Comparison of ENCODE assay signal across 13 mouse cellular contexts in the genomic region with DNA sequence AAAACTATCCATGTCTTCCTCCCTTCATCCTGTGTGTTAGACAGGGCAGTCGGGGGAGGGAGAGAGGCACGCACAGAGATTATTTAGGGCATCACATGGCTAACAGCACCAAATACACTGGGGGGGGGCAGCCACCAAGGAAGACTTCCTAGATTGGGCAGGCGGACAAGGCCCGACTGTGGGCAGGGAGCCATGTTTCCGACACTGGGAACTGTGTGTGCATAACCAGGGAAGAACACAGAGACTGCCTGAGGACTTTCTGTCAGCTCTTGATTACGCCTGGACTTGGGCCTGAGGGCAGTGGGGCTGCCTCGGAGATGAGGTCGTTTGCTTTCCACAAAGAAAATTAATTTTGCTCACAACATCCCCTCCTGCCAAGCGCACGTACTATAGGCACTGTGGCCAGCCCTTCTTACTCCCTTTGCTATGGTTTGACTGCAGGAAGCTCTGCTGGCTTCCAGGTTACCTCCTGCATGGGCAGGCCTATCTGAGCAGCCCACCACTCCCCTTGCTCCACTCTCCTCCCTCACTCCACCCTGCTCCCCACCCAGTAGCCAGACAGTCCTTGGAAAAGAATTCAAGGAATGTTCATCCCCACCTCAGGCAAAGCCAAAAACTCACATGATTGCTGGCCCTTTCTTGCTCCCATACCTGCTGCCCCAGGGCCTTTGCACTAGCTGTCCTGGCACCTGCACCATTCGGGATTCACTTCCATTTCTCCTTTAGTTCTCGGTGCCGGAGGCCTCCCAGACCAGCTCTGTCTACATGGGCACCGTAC. TPM values are rescaled to one million over a fixed set of nuclear protein-coding genes. Genes with fewer than 3 reads are reported as not detected.
A peak's percentile ranks its signal among the peaks of the same experiment; 100 is the strongest.
DNase-seq lines count a peak whose midpoint lies in the region; ATAC-seq and TF ChIP-seq lines count a peak whose summit lies in the region.
"Had no signal": no experiment of that assay in that cellular context is flagged by ENCODE, and none has a peak within 500 bp of the region (broad histone marks: within the 10 kb centered on the region; RNA-seq: fewer than 3 reads in every experiment).

No protein-coding gene starts in this region.

- TF ChIP-seq EP300 in ES-Bruce4 (IDR thresholded peaks at IDR 0.05; ENCODE audit: insufficient read depth, low read depth, low read length), result peak; percentile 86

- TF ChIP-seq CTCF in ES-Bruce4 (IDR thresholded peaks at IDR 0.05; ENCODE audit: low read depth, low read length), result no peak
- no peak for TF ChIP-seq CTCF in forebrain, postnatal 0 days (IDR thresholded peaks at IDR 0.05; ENCODE audit: low read depth)

- H3K36me3 ChIP-seq in ES-Bruce4 (ENCODE audit: control insufficient read depth, insufficient read depth, low read length, poor library complexity, severe bottlenecking), result no peaks in the 10 kb centered on the region
- H3K36me3 ChIP-seq in forebrain, postnatal 0 days (ENCODE audit: insufficient read depth), result 0 out of 2 replicates have a peak, but pooled peaks cover 13% of the 10 kb centered on the region
- H3K36me3 ChIP-seq: neural tube, embryonic 15.5 days had no signal

- TF ChIP-seq POLR2A in ES-Bruce4 (IDR thresholded peaks at IDR 0.05; ENCODE audit: insufficient read depth, low read length), result no peak

- H3K4me2 ChIP-seq in forebrain, postnatal 0 days (ENCODE audit: low read depth), result no peak overlapping the region
- H3K4me2 ChIP-seq: neural tube, embryonic 15.5 days had no signal

- 0 out of 2 replicates have a peak overlapping the region, but pooled peaks have one; percentile 14 for H3K9ac ChIP-seq in ES-Bruce4 (ENCODE audit: low read depth, poor library complexity, severe bottlenecking)
- no peak overlapping the region for H3K9ac ChIP-seq in forebrain, postnatal 0 days
- H3K9ac ChIP-seq: neural tube, embryonic 15.5 days had no signal

- WGBS in forebrain, postnatal 0 days, result 51% methylated on average over 14 of the region's 14 CpGs

- peak overlapping the region; percentile 49 for H3K27ac ChIP-seq in ES-Bruce4 (ENCODE audit: insufficient read depth, low read length)
- no peak overlapping the region for H3K27ac ChIP-seq in forebrain, postnatal 0 days (ENCODE audit: low read depth, low read length)
- H3K27ac ChIP-seq: neural tube, embryonic 15.5 days had no signal

- no peaks in the 10 kb centered on the region for H3K9me3 ChIP-seq in ES-Bruce4 (replicated peaks; ENCODE audit: control insufficient read depth, insufficient read depth, low read length, poor library complexity, severe bottlenecking)
- no peaks in the 10 kb centered on the region for H3K9me3 ChIP-seq in forebrain, postnatal 0 days (ENCODE audit: low read length)
- H3K9me3 ChIP-seq: neural tube, embryonic 15.5 days had no signal

- no peaks in the 10 kb centered on the region for H3K27me3 ChIP-seq in ES-Bruce4 (ENCODE audit: control insufficient read depth, insufficient read depth, low read length, poor library complexity, severe bottlenecking)
- no peaks in the 10 kb centered on the region for H3K27me3 ChIP-seq in forebrain, postnatal 0 days (ENCODE audit: insufficient read depth, low read length)
- H3K27me3 ChIP-seq: neural tube, embryonic 15.5 days had no signal

- ATAC-seq in forebrain, postnatal 0 days, result peak; percentile 14; the same call in 1 of the 2 replicates

- no peak overlapping the region for H3K4me3 ChIP-seq in ES-Bruce4 (ENCODE audit: low read depth, low read length)
- H3K4me3 ChIP-seq in forebrain, postnatal 0 days (ENCODE audit: low read depth, low read length), result no peak overlapping the region
- H3K4me3 ChIP-seq: neural tube, embryonic 15.5 days had no signal

- peak; percentile 27 to 29 for DNase-seq in cerebellum, postnatal 36 days
- DNase-seq in cerebellum, adult 11-12 months, result no peak
- peak; percentile 55 to 63 for DNase-seq in layer of hippocampus, postnatal 10 days (ENCODE audit: low spot score in 2 of 2)
- no peak for DNase-seq in layer of hippocampus, adult 9-11 months
- DNase-seq in forebrain, postnatal 0 days, result no peak
- DNase-seq in spleen, postnatal 14 days (ENCODE audit: low spot score in 2 of 2), result no peak
- no peak for DNase-seq in thymus, postnatal 4 days
- DNase-seq: kidney, adult 9 months had no signal

- peaks cover 17% of the 10 kb centered on the region for H3K4me1 ChIP-seq in ES-Bruce4 (ENCODE audit: control insufficient read depth, insufficient read depth, low read length)
- no peaks in the 10 kb centered on the region for H3K4me1 ChIP-seq in forebrain, postnatal 0 days (ENCODE audit: insufficient read depth)

RNA-seq across cellular contexts. Expression of a gene that starts 17.2 kb away (rescaled TPM):
- total RNA-seq in layer of hippocampus, postnatal 10 days (2021), result 1 to 10 TPM; 4.0 to 5.0 TPM
- polyA plus RNA-seq in ES-Bruce4 (2011; ENCODE audit: insufficient read depth, insufficient read length, low read depth, missing spikeins), result 4.0 and 4.7 TPM in 2 replicates
- 3.5 and 6.1 TPM in 2 replicates for total RNA-seq in forebrain, postnatal 0 days (2014; rRNA removed)
- 1.2 and 3.8 TPM in 2 replicates for polyA plus RNA-seq in forebrain, postnatal 0 days (2015; fragmentation: Nextera tagmentation; extraction: Ambion mirVana)

RNA-seq across cellular contexts. Expression of a gene that starts 58.1 kb away (rescaled TPM):
- not detected for total RNA-seq in layer of hippocampus, postnatal 10 days (2021)
- polyA plus RNA-seq in ES-Bruce4 (2011; ENCODE audit: insufficient read depth, insufficient read length, low read depth, missing spikeins), result not detected in 2 replicates
- not detected in 2 replicates for total RNA-seq in forebrain, postnatal 0 days (2014; rRNA removed)
- not detected in 2 replicates for polyA plus RNA-seq in forebrain, postnatal 0 days (2015; fragmentation: Nextera tagmentation; extraction: Ambion mirVana)
- total RNA-seq: common myeloid progenitor, adult 5-6 weeks; left cerebral cortex, postnatal 10 days had no signal
- polyA plus RNA-seq: heart, embryonic 14.5 days; neural tube, embryonic 15.5 days had no signal

Comparison
In these comparisons a context has a peak if more than half of its experiments do, and no peak if none do; other contexts are left out.
1. DNase-seq: peak in cerebellum, postnatal 36 days (2 of 2) and layer of hippocampus, postnatal 10 days (2 of 2); none in cerebellum, adult 11-12 months (single experiment), layer of hippocampus, adult 9-11 months (single experiment), forebrain, postnatal 0 days (single experiment), spleen, postnatal 14 days (0 of 2) and thymus, postnatal 4 days (single experiment).